Mouse (Mus musculus): Measurements from ENCODE around the gene Kcnj12.

Kcnj12 gene

DNA sequence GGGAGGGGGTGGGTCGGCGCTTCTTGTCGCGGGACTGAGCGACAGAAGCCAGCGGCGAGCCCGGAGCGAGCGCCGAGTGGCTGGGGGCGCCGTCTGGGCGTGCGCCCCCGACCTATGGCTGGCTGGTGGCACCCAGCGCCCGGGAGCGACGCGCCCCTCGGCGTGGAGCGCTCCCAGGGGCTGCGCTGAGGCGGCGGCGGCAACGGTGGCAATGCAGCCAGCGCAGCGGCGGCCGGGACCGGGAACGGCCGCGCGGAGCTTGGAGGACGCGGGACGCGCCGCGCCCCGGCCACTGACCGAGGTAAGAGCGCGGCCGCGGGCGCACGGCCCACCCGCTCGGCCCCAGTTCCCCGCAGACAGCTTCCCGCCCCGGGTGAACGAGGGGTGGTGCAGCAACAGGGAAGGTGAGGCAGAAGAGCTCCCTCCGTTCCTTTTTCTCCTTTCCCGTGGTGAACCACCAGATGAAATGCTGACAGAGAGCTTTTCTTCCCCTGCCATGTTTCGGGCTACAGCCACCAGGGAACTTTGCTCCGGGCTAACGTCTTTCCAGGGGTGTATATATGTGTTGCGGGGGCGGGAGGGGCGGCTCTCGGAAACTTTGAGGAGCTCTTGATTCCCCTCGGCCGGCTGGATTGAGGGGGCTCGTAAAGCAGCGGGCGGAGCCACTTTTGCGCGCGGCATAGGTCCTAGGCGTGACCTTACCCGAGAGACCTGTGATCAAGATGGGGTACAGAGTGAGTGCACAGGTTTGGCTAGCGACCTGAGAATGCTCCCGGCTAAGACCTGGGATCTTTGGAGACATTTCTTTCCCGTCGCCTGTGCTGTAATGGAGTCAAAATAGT is at the start of gene Kcnj12:
Kcnj12 (plus strand) TSS at position 15 of the 842 bp plus-strand sequence.
- DNase-seq: no peak

DNA sequence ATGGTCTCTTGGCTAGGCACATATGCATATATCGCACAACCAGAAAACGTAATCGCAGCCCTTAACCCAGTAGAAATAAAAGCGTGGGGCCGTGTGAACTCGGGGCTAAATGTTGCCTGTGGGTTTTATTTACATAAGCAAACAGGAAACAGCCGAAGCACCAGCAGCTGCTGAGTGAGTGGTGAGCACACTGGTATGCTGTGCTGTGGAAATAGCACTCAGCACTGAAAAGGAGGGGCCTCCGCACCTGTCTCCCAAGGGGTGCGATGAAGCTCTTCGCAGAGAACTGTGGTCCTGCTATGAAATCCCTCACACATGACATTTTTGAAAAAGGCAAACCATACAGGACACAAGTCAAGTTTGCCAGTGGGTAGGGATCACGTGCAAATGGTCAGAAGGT is 47.3 kb upstream of the Kcnj12 start:
- no peak for DNase-seq

DNA sequence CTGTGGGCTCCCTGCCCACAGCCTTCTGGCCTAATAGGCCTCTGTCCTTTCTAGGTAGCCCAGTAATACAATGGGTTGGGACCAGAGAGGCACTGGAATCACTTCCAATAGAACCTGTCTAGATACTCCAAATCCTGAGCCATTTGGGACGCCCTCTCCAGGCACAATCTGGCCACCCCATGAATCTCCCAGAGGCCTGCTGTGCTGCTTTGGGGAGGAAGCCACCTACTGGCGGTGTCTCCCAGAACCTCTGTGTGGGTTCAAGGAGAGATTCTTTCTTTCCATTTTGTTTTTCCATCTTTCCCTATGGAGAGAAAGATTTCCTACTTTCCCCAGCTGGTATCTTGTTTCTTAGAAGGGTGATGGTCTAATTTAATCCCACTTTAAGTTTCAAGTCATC is 46.1 kb upstream of the Kcnj12 start:
- no peak for DNase-seq

- peak; percentile 69 for DNase-seq
Observed at GRCm38 (mm10) chr11:60976742-60977141, 45.6 kb upstream of the Kcnj12 start.

DNA sequence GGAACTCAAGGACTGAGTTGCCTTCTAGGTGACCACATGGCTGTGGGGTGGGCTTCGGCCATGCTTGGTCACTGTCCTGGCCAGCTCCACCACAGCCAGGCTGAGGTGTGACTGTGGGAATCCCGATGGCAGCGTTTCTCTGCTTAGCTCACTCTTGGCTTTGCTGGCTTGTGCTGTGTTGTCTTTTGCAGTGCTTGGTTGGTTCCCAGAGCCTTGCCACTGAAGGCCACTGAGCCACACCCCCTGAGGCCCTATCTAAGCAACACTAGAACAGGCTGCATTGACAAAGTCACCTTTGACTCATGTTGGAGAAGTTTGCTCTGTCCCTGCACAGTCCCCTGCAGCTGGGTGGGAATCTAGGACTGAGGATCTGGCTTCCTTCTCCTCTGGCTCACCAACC is 45.2 kb upstream of the Kcnj12 start:
- no peak for DNase-seq

DNA sequence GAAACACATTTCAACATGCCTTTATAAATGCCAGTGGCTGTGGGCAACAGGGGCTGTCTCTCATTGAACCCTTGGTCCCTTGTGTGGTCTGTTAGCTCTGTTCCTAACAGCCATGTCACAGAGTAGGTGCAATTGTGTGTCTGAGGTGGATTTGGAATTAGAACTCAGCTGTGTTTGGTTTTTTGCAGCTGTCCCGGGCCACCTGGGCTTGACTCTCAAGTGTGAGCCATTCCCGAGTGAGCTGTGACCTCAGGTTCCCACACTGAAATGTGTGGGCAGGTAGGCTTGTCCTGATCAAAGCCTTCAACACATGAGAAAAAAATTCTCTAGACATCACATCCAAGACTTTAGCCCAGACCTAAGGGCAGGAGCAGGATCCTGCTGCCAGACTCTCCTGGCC is 43.7 kb upstream of the Kcnj12 start:
- DNase-seq: no peak

DNA sequence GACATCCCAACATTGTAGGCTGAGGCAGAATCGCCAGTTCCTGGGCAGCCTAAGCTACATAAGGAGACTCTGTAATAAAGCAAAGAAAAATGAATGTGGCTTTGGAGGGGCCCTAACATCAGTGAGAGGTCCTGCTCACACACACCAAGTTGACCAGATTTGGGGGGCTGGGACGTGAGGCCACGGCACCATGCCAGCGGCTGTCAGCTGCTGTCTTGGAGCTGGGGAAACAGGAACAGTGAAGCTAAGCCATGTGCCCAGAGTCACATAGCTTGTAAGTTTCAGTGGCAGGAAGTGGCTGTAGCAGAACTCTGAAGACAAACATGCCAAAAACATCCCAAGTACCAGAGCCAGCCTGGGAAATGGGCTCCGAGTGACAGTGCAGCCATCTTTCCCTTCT is 42.6 kb upstream of the Kcnj12 start:
- DNase-seq: no peak

DNA sequence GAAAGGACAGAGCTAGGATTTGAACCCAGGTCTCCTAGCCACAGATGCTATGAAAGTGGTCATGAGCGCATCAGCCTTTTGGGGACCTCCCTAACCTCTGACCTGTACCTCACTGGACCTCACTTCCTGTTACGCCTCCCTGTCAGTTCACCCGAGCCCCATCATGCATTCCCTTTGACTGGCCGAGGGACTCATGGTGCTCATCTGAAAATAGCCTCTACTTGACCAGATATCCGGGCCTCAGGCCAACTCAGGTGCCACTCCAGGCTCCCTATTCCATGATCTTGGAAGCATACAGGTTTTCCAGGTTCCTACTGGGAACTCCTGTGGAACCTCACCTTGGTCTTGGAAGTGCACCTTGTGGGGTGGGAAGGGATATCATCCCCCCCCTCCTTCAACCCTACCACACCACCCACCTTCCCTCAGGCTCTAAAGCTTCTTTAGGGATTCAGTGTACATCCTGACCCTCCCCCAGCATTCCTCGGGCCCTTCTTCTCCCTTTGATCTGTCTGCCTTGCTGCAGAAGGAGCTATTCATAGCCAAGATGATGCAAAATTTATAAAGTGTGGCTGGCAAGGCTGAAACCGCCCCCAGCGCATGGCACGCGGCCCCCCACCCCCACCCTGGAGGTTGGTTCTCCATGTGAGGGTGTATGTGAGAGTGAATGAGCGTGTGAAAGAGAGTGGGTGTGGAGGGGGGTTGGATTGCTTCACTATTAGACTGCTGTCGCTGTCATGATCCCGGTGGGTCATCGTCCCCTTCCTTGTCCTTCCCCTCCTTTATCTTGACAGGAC is 40.5 kb upstream of the Kcnj12 start:
- no peak for DNase-seq

- DNase-seq: peak; percentile 20
Observed at GRCm38 (mm10) chr11:60984912-60985558, 37.3 kb upstream of the Kcnj12 start.

DNA sequence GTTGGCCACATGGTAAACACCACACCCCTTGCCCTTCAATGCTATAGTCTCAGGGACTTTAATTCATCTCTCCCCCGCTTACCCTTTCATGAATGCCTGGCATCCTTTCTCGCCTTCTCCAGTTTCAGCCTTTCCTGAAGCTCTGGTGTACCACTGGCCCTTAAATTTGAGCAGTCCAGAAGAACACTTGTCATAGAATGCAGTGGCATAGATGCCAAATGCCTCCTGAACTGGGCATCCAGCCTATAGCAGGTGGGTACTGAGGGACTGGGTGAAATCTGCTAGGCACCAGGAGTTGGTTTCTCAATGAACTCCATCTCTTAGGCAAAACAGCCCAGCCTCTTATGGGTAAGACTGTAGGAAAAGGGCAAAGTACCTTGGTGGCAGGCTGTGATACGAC is 31.9 kb upstream of the Kcnj12 start:
- no peak for DNase-seq

DNA sequence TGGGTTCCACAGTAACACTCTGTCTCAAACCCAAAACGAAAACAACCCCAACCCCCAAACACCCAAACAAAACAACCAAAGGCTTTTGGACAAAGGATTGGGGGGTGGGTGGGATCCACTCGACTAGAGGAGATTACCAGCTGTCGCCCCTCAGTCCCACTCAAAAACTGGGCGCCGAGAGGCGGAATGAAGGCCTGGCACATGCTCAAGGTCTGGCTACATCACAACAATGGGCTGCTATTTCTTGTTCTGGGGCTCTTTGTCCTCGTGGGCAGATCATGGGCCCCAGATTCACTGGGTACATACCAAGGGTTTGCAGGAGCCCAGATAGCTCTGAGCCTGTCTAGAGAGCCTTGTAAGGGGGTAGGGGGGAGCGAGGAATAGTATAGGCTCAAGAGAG is 19.6 kb upstream of the Kcnj12 start:
- no peak for DNase-seq

- DNase-seq: no peak
Observed at GRCm38 (mm10) chr11:61004046-61004445, 18.3 kb upstream of the Kcnj12 start.

DNA sequence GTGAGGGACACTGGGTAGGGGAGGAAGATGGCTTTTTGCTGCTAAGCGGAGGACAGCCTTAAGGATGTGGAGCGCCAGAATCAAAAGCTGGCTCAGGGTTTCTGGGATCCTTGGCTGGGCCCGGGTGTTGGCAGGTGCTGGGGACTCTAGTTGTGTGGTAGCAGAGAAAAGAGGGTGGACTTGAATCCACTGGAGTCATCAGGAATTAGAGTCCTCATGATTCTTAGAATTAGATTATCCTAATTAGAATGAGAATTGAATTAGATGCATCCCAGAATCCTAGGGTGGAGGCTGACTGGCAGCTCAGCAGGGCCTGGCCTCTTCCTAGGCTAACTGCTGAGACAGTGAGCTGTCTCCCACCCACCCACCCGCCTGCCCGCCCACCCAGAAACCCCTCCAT is 17.6 kb upstream of the Kcnj12 start:
- DNase-seq: no peak

DNA sequence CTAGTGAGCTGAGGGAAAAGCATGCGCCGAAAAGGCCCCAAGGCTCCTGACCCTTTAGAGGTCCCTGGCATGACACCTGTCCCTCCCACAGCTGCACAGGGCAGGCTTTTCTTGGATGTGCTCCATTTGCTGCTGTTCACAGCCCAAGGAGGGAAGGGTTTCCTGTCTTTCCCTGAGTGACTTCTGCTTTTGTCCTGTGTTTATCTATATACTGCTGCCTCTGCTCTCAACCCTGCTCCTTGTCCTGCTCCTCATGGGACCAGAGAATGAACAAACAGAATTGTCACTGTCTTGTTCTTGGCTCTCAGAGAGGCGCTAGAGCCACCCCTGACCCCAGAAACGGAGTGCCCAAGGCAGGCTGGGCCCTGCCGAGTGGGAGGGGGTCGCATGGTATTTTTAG is 17.0 kb upstream of the Kcnj12 start:
- no peak for DNase-seq

DNA sequence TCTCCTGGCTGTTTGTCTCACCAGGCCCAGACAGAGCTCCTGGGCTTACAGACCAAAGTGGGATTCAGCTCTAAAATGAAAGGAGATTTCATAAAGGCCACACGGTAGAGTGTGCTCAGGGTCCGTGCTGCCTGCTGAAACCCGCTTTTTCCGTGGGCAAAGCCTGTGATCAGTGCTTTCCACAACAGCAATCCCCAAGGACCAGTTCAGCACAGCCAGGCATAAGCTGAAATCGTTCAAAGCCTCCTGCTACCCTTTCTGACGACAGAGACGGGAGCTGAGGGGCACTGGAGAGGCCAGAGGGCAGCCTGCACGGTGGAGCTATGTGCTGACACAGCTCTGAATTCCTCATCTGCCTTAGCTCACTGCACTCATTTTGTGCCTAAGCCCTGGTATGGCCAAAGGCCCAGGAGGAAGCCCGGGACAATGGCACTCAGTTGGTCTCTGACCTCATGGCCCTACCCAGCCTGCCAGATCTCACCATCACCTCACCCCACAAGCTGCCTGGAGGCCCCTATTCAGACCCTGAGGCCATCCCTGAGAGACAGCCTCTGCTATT is 10.5 kb upstream of the Kcnj12 start:
- peak; percentile 49 for DNase-seq

GRCm38 (mm10) chr11:61016866-61017398 is 5.4 kb upstream of the Kcnj12 start:
- DNase-seq: no peak

DNA sequence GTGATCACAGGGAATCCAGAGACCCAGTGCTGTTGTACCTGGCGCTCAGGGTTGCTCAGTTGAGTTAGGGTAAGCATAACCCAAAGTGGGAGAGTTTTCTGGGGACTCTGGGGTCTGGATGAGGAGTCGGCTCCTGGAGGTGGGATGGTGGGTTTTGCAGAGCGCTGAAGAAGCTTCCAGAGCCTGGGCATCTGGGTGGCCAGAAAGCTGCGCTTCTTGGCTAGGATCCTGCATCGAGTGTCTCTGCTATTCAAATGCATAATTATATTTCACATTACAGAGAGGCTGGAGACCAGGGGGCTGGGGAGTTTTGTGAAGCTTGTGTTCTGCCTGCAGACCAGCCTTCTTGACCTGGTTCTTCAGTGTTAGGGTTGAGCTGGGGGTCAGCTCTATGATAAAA is 1.2 kb upstream of the Kcnj12 start:
- no peak for DNase-seq

DNA sequence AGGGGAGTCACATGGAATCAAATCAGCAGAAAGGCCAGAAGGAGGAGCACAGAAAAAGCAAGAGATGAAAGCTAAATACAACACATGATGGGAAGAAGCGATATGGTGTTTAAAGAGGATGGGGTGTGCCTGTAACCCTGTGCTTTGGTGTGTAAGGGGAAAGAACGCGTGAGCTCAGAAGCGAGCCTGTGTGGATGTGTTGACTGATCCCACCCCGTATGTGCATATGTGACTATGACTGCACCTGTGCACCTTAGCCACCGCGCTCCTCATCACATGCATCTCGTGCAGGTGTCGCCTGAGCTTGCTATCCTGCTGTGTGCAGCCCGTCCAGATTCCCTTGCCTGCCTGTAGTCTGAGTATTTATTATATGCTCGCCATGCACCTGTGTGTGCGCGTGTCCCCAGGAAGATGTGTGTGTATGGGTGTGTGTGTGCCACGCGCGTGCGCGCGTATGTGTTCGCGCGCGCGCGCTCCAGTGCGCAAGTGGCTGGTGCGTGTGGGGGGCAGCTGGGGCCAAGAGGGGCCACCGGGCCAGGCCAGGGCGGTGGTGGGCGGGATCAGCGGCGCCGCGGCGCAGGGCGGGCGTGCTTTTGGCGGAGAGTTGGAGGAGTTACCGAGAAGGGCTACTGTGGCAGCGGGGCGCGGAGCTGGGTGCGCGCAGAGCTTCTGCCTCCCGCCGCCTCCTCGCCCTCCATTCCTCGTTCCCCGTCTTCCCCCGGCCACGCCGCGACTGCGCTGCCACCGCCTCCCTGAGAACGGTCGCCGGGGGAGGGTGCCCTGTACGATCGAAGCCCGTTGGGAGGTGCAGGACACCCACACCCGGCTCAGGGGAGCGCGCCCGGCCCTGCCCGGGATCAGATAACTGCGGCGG is 451 bp upstream of the Kcnj12 start:
- no peak for DNase-seq

DNA sequence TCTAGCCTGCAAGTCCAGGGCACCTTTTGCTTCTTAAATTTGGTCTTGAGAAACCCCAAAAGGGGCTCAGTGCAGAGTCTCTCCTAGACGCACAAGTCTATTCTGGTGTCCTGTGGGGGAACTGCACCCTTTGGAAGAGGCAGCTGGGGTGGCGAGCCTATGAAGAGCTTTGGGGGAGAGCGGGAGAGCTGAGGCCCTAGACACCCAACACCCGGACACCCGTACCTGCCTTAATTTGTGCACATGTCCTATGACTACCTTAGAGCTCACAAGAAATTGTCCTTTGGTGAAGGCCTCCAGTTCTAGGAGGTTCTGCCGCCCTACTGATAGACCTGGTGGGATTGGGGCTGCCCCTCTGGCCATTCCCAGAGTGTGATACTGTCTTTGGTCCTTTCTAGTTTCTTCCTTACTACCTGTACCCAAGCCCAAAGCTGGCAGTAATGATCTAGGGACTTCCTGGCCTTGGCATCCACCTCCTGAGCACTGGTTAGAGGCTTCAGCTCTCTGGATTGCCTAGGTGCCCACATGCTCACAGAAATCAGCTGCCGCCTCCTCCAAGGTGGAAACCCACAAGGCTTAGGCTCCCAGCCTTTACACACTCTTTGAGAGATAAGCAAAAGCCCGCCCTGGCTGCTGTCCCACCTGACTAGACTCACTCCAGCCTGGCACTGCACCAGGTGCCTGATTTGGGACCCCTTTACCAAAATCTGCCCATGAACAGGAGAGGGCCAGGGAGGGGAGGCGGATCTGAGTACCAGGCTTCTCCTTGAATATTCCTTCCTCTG is 1.2 kb downstream of the Kcnj12 start:
- DNase-seq: no peak

DNA sequence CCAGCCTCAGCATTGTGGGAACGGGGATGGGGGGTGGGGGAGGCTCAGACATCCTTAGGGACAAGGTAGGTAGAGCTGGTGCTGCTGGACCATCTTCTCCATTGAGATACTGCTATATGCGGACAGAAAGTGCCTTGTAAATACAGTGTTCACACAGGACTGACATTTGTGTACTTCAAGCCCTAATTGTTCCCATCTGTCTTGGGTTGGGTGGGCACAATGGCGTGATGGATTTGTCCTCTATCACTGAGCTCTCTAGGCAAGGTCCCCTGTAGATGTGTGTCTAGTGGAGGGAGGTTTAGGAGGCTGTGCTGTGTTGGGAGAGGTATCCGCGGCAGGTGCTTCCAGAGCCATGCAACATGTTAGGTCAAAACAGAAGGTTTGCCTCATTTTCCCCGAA is 2.0 kb downstream of the Kcnj12 start:
- no peak for DNase-seq

DNA sequence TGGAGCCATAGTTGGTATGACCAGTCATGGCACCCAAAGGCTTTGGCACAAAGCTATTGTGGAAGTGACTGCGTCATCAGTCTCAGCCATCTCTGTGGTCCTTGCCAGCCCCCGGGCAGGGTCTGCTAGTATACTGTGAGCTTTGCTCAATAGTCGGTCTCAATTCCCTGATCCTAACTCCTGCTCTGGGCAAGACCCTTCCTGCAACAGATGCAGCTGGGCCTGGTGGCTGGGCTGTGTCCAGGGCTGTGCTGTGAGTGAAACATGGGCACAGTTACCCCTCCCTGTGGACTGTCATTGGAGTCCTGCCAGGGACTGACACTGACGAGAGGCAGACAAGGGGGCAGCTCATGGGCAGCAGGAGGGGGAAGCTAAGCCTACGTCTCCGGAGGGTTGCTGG is 2.6 kb downstream of the Kcnj12 start:
- no peak for DNase-seq

Data from kidney, adult 18-20 months (tissue).